ENCODE assay signal across 8 mouse cellular contexts in genomic region chr12:69362388-69362787, GRCm38 (mm10). TPM values are rescaled to one million over a fixed set of nuclear protein-coding genes. Genes with fewer than 3 reads are reported as not detected.
DNase-seq lines count a peak whose midpoint lies in the region; ATAC-seq and TF ChIP-seq lines count a peak whose summit lies in the region.

No protein-coding gene starts in this region.

- TF ChIP-seq CTCF in kidney, adult 2 months (conservative IDR thresholded peaks at IDR 0.05; ENCODE audit: insufficient read depth, insufficient read length, low read depth, low read length) = no peak

- DNase-seq in kidney, adult 2 months = no peak
- peak; percentile 71 for DNase-seq in NIH3T3 (ENCODE audit: low read depth)
- DNase-seq in adrenal gland, adult 8-10 months = no peak
- DNase-seq in gastrocnemius, postnatal 36 days = no peak
- no peak for DNase-seq in lung, postnatal 14 days

- H3K9me3 ChIP-seq in kidney, embryonic 14.5 days (ENCODE audit: control insufficient read depth, low read length) = no peaks in the 10 kb centered on the region
- H3K9me3 ChIP-seq in hindbrain, embryonic 13.5 days = no peaks in the 10 kb centered on the region
- H3K9me3 ChIP-seq in midbrain, embryonic 15.5 days = no peaks in the 10 kb centered on the region

- no peak for ATAC-seq in kidney, embryonic 14.5 days (ENCODE audit: low FRiP score, low TSS enrichment)
- no peak for ATAC-seq in hindbrain, embryonic 13.5 days (ENCODE audit: low FRiP score)
- ATAC-seq in midbrain, embryonic 15.5 days (replicated peaks) = no peak

- H3K4me2 ChIP-seq in kidney, embryonic 14.5 days (replicated peaks; ENCODE audit: low read depth, low read length) = peak overlapping the region; percentile 76
- H3K4me2 ChIP-seq in hindbrain, embryonic 13.5 days = peak overlapping the region; percentile 63
- peak overlapping the region; percentile 66 for H3K4me2 ChIP-seq in midbrain, embryonic 15.5 days

- H3K36me3 ChIP-seq in kidney, embryonic 14.5 days (ENCODE audit: control insufficient read depth, insufficient read depth, low read length) = no peaks in the 10 kb centered on the region
- no peaks in the 10 kb centered on the region for H3K36me3 ChIP-seq in kidney, adult 2 months (ENCODE audit: control insufficient read depth, insufficient read depth, low read length)
- H3K36me3 ChIP-seq in hindbrain, embryonic 13.5 days = no peaks in the 10 kb centered on the region
- H3K36me3 ChIP-seq in midbrain, embryonic 15.5 days (replicated peaks) = no peaks in the 10 kb centered on the region

- 54% methylated on average over 4 of the region's 4 CpGs for WGBS in kidney, embryonic 14.5 days
- 61% methylated on average over 4 of the region's 4 CpGs for WGBS in kidney, adult 2 months
- WGBS in hindbrain, embryonic 13.5 days = 46% methylated on average over 4 of the region's 4 CpGs
- 47% methylated on average over 4 of the region's 4 CpGs for WGBS in midbrain, embryonic 15.5 days

- H3K9ac ChIP-seq in kidney, embryonic 14.5 days (ENCODE audit: low read depth, low read length) = no peak overlapping the region
- H3K9ac ChIP-seq in hindbrain, embryonic 13.5 days = no peak overlapping the region
- no peak overlapping the region for H3K9ac ChIP-seq in midbrain, embryonic 15.5 days

- peaks cover 10% of the 10 kb centered on the region; the same call in 1 of the 2 replicates for H3K4me1 ChIP-seq in kidney, embryonic 14.5 days (ENCODE audit: control insufficient read depth, insufficient read depth, low read length)
- H3K4me1 ChIP-seq in kidney, adult 2 months (ENCODE audit: control insufficient read depth, insufficient read depth, low read length) = peaks cover 2% of the 10 kb centered on the region; the same call in 1 of the 2 replicates
- peaks cover 21% of the 10 kb centered on the region for H3K4me1 ChIP-seq in hindbrain, embryonic 13.5 days (replicated peaks)
- peaks cover 22% of the 10 kb centered on the region for H3K4me1 ChIP-seq in midbrain, embryonic 15.5 days

- H3K4me3 ChIP-seq in kidney, embryonic 14.5 days (ENCODE audit: low read length) = peak overlapping the region; percentile 60; the same call in 1 of the 2 replicates
- no peak overlapping the region for H3K4me3 ChIP-seq in kidney, adult 2 months (ENCODE audit: insufficient read depth, low read depth, low read length)
- H3K4me3 ChIP-seq in hindbrain, embryonic 13.5 days = peak overlapping the region; percentile 56; the same call in 1 of the 2 replicates
- H3K4me3 ChIP-seq in midbrain, embryonic 15.5 days = no peak overlapping the region; the same call in 1 of the 2 replicates

- TF ChIP-seq POLR2A in kidney, adult 2 months (IDR thresholded peaks at IDR 0.05; ENCODE audit: low read depth, low read length) = no peak

- H3K27me3 ChIP-seq in kidney, embryonic 14.5 days (ENCODE audit: control insufficient read depth, insufficient read depth, low read length) = no peaks in the 10 kb centered on the region
- no peaks in the 10 kb centered on the region for H3K27me3 ChIP-seq in kidney, adult 2 months (replicated peaks; ENCODE audit: control insufficient read depth, insufficient read depth, low read length)
- H3K27me3 ChIP-seq in hindbrain, embryonic 13.5 days = no peaks in the 10 kb centered on the region
- no peaks in the 10 kb centered on the region for H3K27me3 ChIP-seq in midbrain, embryonic 15.5 days (replicated peaks)

- H3K27ac ChIP-seq in kidney, embryonic 14.5 days (ENCODE audit: low read depth, low read length) = no peak overlapping the region; the same call in 1 of the 2 replicates
- H3K27ac ChIP-seq in kidney, adult 2 months (ENCODE audit: insufficient read depth, low read depth, low read length) = no peak overlapping the region
- H3K27ac ChIP-seq in hindbrain, embryonic 13.5 days = no peak overlapping the region
- H3K27ac ChIP-seq in midbrain, embryonic 15.5 days = no peak overlapping the region

- intact Hi-C loops in gastrocnemius, postnatal 36 days (cut with DNase I) = no loop called here

RNA-seq across cellular contexts. Expression of gene Nemf, which starts 5.4 kb away (rescaled TPM):
- polyA plus RNA-seq in kidney, embryonic 14.5 days (2014; fragmentation: Nextera tagmentation; extraction: Ambion mirVana) = 91.4 and 92.5 TPM in 2 replicates
- 3.4 and 4.7 TPM in 2 replicates for polyA plus RNA-seq in kidney, adult 2 months (2012; rRNA removed)
- polyA plus RNA-seq in hindbrain, embryonic 13.5 days (2015; fragmentation: Nextera tagmentation; extraction: Ambion mirVana) = 90.8 and 98.8 TPM in 2 replicates
- 87.0 and 93.6 TPM in 2 replicates for polyA plus RNA-seq in midbrain, embryonic 15.5 days (2015; fragmentation: Nextera tagmentation; extraction: Ambion mirVana)
- 10 to 100 TPM; 41.6 to 80.5 (median 55.2) TPM for total RNA-seq in adrenal gland, adult 8-10 months (2022)
- 10 to 100 TPM; 15.9 to 21.6 TPM for total RNA-seq in gastrocnemius, postnatal 36 days (2021)

RNA-seq across cellular contexts. Expression of gene Arf6, which starts 9.6 kb away (rescaled TPM):
- polyA plus RNA-seq in kidney, embryonic 14.5 days (2014; fragmentation: Nextera tagmentation; extraction: Ambion mirVana) = 59.7 and 75.0 TPM in 2 replicates
- polyA plus RNA-seq in kidney, adult 2 months (2012; rRNA removed) = 90.7 and 95.6 TPM in 2 replicates
- 26.0 and 28.5 TPM in 2 replicates for polyA plus RNA-seq in hindbrain, embryonic 13.5 days (2015; fragmentation: Nextera tagmentation; extraction: Ambion mirVana)
- 25.9 and 27.3 TPM in 2 replicates for polyA plus RNA-seq in midbrain, embryonic 15.5 days (2015; fragmentation: Nextera tagmentation; extraction: Ambion mirVana)
- 100 to 1,000 TPM; 108 to 148 (median 117) TPM for total RNA-seq in adrenal gland, adult 8-10 months (2022)
- 10 to 100 TPM; 18.3 to 20.9 TPM for total RNA-seq in gastrocnemius, postnatal 36 days (2021)

RNA-seq across cellular contexts. Expression of gene Gm9887, which starts 9.9 kb away (rescaled TPM):
- 1.3 and 2.9 TPM in 2 replicates for polyA plus RNA-seq in kidney, embryonic 14.5 days (2014; fragmentation: Nextera tagmentation; extraction: Ambion mirVana)
- 0.94 and 1.4 TPM in 2 replicates for polyA plus RNA-seq in kidney, adult 2 months (2012; rRNA removed)
- 0.81 and 1.4 TPM in 2 replicates for polyA plus RNA-seq in hindbrain, embryonic 13.5 days (2015; fragmentation: Nextera tagmentation; extraction: Ambion mirVana)
- 0.63 and 1.0 TPM in 2 replicates for polyA plus RNA-seq in midbrain, embryonic 15.5 days (2015; fragmentation: Nextera tagmentation; extraction: Ambion mirVana)
- total RNA-seq in adrenal gland, adult 8-10 months (2022) = under 1 TPM in 2 of 4 experiments, not detected in 2; 0.73 to 0.86 TPM
- total RNA-seq in gastrocnemius, postnatal 36 days (2021) = not detected

Comparison
In these comparisons a context has a peak if more than half of its experiments do, and no peak if none do; other contexts are left out.
1. H3K4me3 ChIP-seq: peak in kidney, embryonic 14.5 days (single experiment) and hindbrain, embryonic 13.5 days (single experiment); none in kidney, adult 2 months (single experiment) and midbrain, embryonic 15.5 days (single experiment).
2. RNA of gene Nemf, which starts 5.4 kb away (polyA plus RNA-seq): 91.4 to 92.5 TPM in kidney, embryonic 14.5 days, 90.8 to 98.8 TPM in hindbrain, embryonic 13.5 days and 87.0 to 93.6 TPM in midbrain, embryonic 15.5 days; 3.4 to 4.7 TPM in kidney, adult 2 months; every median in the first group is over 10 times any median in the second.
3. Peak in every context shown above with its lines, with median percentiles within 50 percentile points of each other: H3K4me2 ChIP-seq.